Mouse (Mus musculus): ENCODE data around the gene Magi1.
A peak's percentile ranks its signal among the peaks of the same experiment; 100 is the strongest.
"Not testable (repeated sequence)": the region's sequence is repeated elsewhere in the genome, so short reads cannot be mapped to it uniquely, and the experiment has no call there.

The Magi1 gene

DNA sequence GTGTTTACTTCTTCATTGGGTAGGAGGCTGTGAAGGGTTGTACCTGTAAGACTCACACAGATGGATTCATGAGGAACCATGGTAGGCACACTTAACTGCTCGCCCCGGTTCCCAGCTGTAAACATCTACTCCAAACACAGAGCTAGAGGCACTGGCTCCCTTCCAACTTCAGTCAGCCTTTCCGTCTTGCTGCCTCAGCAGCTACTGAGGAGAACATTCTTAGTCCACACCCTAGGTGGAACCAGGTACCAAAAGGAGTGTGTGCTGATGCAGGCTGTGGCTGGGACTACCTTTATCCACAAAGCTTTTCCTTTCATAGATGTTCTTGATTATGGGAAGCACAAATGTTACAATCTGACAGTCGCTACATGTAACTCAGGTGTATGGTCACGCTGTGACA lies 585.8 kb downstream of the Magi1 start:
- no peak for DNase-seq (ENCODE audit: low read depth in 2 of 2, low spot score in 2 of 2)

DNA sequence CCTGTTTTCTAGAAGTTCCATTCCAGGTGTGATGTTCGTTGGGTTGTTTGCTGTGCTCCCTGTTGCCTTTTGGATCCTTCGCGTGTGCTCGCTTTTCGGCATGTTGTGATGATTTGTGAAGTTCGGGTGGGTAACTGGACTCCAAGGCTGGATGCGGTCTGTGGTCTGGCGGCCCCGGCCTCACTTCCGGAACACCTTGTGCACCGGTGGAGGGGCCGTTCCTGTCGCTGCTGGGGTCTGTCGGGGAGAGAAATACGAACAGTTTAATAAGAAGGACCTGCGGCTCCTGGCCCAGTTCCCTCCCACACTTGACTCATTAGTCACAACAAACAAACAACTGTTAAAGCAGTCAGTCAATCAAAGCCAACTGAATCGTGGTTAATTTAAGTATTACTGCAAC lies 605.0 kb downstream of the Magi1 start:
- DNase-seq (ENCODE audit: low read depth in 2 of 2, low spot score in 2 of 2): no peak

DNA sequence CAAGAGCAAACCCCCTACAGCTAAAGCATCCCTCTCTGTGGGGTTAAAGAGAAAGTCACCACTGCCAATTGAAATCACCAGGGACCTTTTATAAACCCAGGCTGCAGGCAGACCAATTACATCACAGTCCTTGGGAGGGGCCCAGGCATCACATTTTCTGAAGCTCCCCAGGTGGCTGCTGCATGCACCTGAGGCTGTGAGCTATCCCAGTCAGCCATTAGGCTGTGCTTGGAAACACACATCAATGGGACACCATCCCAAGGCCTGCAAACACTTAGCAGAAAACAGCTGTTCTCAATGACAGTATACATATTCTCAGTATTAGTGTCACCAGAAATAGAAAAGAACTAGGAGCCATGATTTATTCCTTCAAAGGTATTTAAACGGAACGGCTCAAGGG lies 617.0 kb downstream of the Magi1 start:
- no peak for DNase-seq (ENCODE audit: low read depth in 2 of 2, low spot score in 2 of 2)

DNA sequence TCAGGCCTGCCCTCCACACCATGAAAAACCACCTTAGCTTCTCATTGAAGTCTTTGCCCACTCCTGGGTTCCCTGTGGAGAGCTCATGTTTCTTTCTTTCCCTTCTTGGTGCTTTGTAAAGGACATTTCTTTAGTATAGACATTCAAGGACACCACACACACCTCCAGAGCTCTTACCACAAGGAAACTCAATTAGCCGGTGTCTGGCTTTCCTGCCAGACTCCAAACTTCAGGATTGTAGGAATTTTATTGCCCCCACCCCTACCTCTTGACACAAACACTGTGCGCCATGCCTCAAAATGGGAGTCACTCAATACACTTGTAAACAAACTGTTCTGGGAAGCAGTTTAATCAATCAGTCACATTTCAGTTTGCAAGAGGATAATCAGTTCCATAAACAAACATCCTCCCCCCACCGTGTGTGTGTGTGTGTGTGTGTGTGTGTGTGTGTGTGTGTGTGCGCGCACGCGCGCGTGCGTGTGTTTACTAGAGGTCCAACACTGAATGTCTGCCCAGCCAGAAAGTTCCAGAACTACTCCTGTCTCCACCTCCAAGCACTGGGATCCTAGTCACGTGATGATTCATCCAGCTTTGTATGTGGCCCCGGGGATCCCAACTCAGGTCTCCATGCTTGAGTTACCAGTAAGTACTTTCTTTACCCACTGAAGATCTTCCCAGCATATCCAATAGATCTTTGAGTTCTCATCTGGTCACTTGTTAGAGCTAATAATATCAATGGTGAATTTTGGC lies 618.5 kb downstream of the Magi1 start:
- DNase-seq (ENCODE audit: low read depth in 2 of 2, low spot score in 2 of 2): no peak

DNA sequence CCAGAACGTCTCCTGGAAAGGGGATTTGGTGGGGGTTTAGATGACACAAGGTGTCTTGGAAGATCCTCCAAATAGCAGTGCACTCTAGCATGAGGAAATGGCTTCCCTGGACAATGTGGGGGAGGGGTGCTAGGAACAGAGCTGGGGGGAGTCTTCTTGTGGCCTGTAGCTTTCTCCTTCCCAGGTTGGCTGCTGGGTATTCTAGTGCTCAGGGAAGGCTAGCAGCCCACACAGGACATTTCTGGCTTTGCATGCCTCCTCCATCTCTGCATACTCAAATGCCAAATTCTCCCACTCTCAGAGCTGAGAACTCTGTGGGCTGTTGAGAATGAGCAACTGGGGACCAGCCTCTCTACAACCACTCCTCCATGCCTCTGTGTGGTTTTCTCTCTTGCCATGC lies 622.6 kb downstream of the Magi1 start:
- no peak for DNase-seq (ENCODE audit: low read depth in 2 of 2, low spot score in 2 of 2)

DNA sequence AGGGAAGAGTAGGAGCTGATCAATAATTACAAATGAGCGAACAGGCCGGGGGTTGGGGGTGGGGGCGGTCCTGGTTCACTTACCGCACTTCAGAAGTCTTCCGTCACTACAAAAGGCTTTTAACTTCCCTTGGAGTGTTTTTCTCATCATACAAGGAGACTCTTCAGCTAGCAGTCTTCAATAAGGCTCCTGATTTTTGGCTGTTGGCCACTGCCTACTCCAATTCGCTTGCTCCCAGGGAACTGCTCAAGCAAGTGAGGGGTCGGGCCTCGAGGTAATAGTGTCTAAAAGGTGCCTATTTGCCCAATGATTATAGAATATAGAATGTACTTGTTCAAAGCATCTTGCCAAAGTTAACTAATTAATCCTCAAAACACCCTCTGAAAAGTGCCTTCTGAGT lies 624.2 kb downstream of the Magi1 start:
- DNase-seq (ENCODE audit: low read depth in 2 of 2, low spot score in 2 of 2): no peak

DNA sequence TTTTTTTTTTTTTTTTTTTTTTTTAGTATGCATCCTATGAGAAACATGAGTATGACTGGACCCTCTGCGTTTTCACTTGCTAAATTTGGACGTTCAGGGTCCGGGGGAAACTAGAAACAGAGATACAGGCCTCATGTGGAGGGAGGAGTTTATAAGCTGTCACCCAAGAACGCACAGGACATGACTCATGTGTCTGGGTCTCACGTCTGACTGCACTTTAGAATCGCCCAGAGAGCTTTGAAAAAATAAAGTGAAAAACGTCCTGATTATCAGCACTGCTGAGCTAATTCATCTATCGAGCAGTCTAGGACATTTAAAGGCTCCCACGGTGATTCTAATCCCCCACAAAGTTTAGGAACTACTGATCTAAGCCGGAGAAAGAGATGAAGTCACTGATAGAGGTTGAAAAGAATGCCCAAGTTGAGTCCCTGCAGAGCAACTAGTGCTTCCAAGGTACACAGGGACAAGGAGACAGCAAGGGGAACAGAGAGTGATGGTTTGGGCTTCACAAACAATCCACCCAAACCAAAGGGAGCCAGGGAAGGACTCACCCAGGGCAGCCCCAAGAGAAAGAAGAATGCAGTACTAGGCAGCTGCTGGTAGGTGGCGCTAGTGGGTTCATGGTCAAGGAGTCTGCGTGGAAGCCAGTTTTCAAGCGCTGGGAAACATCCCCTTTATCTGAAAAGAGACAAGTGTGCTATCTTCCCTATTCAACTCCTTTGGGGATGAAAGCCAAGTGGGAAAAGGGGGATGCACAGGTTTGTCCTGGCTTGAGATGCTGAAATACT lies 626.3 kb downstream of the Magi1 start:
- peak in 1 of 2 experiments; percentile 3 for DNase-seq (ENCODE audit: low read depth in 2 of 2, low spot score in 2 of 2)

DNA sequence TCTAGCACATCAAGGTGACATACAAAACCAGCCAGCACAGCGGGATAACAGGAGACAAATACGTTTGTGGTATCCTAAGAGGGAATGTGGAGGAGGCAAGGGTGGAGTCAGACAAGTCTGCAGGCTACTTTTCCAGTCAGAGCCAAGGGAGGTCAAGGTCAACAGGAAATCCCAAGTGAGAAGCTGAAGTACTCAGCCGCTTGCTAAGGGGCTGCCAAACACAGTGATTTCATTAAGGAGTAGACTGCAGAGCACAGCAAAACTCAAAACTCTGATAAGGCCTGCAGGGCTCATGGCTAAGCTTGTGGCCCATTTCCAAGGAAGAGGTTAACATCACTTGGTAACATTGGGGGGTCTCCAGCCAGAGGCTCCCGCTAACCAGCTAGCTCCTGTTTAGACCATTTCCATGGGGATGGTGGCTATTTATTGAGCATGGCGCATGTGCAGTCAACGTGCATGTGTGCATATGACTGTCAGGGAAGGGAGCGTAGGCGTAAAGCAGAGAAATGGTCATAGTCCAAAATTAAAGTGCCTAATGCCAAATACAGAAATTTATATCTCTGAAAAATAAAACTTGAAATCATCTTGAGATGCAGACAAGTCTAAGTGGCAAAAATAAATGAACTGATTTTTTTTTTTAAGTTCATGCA lies 635.0 kb downstream of the Magi1 start:
- no peak for DNase-seq (ENCODE audit: low read depth in 2 of 2, low spot score in 2 of 2)

DNA sequence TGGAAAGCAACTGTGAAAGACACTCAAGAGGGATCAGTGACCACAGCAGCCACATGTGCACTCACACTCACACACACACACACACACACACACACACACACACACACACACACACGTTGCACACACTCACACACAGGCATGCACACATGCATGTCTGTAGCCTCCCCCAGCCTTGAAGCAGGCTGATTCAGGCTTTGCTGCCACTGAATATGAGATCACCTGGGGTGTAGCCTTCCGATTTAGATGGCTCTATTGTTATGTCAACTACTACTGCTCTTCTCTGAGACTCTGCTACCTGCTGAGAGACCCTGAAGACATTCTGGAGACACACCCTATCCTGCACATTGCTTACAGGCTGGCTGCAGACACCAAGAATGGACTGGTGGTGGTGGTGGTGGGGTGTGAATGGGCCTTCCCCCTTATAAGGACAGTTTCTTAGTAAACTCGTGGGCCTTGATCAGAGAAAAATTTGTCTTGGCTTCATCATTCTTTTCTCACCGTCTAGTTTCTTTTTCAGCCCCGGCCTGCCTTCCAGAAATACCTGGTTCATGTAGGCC lies 653.9 kb downstream of the Magi1 start:
- not testable (repeated sequence) for DNase-seq (ENCODE audit: low read depth in 2 of 2, low spot score in 2 of 2)

DNA sequence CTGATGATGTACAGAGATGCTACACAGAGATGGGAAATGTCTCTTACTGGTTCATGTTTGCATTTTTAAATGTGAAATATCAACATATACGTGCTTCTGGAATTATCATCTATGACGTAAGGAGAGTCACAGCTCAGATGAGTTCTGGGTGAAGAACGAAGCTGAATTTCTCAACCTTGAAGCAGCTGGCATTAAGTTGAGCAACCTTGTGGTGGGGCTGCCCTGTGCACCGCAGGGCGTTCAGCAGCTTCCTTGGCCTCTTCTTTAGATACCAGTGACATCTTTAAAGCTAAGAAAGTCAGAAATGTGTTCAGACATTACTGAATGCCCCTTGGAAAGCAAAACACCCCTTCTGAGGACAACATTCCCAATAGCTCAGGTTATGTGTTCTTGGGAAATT lies 656.5 kb downstream of the Magi1 start:
- DNase-seq (ENCODE audit: low read depth in 2 of 2, low spot score in 2 of 2): no peak

All from CD8-positive naive resting alpha-beta T cell, adult 2 months (primary cell).